Mouse (Mus musculus): Measurements from ENCODE around the gene Sh3bgr. TPM values are rescaled to one million over a fixed set of nuclear protein-coding genes. Genes with fewer than 3 reads are reported as not detected.

Gene Sh3bgr
- 8.2 TPM in 2 replicates for polyA plus RNA-seq (2015; fragmentation: Nextera tagmentation; extraction: Ambion mirVana)

DNA sequence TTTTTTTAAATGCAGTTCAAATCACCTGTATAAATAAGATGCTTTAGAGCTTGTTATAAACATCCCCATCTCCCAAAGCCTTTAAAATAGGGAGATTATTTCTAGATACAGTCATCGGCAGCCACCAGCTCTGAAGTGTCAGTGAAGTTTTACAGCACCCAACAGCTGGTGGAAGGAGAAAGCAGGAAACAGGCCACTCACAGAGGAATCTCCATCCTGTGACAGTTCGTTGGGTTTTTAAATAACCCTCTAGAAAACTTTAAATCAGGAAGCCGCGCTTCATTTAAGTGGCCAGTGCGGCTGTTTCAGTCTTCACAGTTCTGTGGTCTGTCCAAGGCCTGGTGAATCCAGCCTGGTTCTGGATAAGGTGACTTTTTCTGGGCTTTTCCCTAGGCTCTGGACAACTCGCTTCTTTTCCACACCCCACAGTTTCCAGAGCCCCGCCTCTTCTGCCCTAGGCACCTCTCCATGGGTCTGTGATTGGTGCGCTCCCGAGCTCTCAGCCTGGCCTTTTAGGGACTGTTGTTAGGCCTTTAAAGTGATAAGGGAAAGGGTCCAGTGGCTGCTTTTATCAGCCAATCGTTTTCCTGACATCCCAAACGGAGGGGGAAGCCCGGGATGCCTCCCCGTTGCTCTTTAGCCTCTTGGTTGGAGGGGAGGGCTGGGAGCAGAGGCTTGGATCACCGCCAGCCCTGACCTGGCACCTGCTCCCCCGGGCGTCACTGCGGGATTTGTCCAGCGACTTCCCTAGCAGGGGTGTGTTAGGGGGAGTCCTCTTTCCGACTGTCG, at the start of gene Sh3bgr:
Gene Sh3bgr (plus strand): TSS at position 538 of the 789 bp plus-strand sequence.
- Histone ChIP-seq H3K4me1 (ENCODE audit: insufficient read depth, low read depth, low read length) (peaks cover 10% of the 10 kb centered on the region; the same call in 1 of the 2 replicates), H3K9ac (replicated peaks; ENCODE audit: low read depth) (no peak within 1 kb of the TSS), H3K9me3 (ENCODE audit: low read length) (no peaks in the 10 kb centered on the region), H3K4me3 (ENCODE audit: low read depth, low read length) (peak within 1 kb of the TSS; percentile 30), H3K27me3 (replicated peaks; ENCODE audit: insufficient read depth, low read length) (no peaks in the 10 kb centered on the region), H3K36me3 (ENCODE audit: insufficient read depth, low read length) (no peaks in the 10 kb centered on the region), H3K4me2 (replicated peaks; ENCODE audit: low read depth, low read length) (peak within 1 kb of the TSS; percentile 66), H3K27ac (ENCODE audit: low read length) (peak within 1 kb of the TSS; percentile 60)
- 3% methylated on average over 20 of the region's 20 CpGs for WGBS
- DNase-seq (ENCODE audit: low spot score), result peak; percentile 78
- peak; percentile 96 for ATAC-seq
- no peak for TF ChIP-seq CTCF (IDR thresholded peaks at IDR 0.05)
- 0 out of 2 replicates have a peak, but pooled peaks have one; percentile 21 for TF ChIP-seq EP300 (IDR thresholded peaks at IDR 0.05)

DNA sequence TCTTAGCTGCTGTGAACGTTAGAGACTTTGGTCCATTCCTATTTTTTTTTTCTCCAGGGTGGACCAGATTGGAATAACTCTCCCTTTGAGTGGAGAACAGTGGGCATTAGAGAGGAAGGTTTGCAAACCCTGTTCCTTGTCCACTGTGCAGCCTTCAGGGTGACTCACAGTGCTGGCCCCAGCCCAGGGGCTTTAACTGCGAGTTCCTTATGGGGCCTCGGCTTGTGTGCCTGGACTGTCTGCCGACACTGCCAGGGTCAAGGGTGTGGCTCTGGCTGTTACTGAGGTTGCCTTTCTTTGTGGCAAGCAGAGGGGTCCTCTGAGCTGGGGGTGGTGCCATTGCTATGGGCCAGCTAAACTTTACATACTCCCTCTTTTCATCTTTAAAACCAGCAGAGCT, 49.3 kb upstream of the Sh3bgr start:
- TF ChIP-seq CTCF (IDR thresholded peaks at IDR 0.05), result no peak
- no peak for TF ChIP-seq EP300 (IDR thresholded peaks at IDR 0.05)
- H3K9me3 ChIP-seq (ENCODE audit: low read length), result no peaks in the 10 kb centered on the region
- 58% methylated on average over 4 of the region's 4 CpGs for WGBS
- H3K4me3 ChIP-seq (ENCODE audit: low read depth, low read length), result no peak overlapping the region
- ATAC-seq (peak; percentile 34), DNase-seq (ENCODE audit: low spot score) (no peak)
- H3K9ac ChIP-seq (replicated peaks; ENCODE audit: low read depth), result no peak overlapping the region
- H3K27ac ChIP-seq (ENCODE audit: low read length), result no peak overlapping the region
- H3K36me3 ChIP-seq (ENCODE audit: insufficient read depth, low read length), result no peaks in the 10 kb centered on the region
- H3K4me1 ChIP-seq (ENCODE audit: insufficient read depth, low read depth, low read length), result 0 out of 2 replicates have a peak, but pooled peaks cover under 1% of the 10 kb centered on the region
- no peaks in the 10 kb centered on the region for H3K27me3 ChIP-seq (replicated peaks; ENCODE audit: insufficient read depth, low read length)
- no peak overlapping the region for H3K4me2 ChIP-seq (replicated peaks; ENCODE audit: low read depth, low read length)

- no peaks in the 10 kb centered on the region for H3K27me3 ChIP-seq (replicated peaks; ENCODE audit: insufficient read depth, low read length)
- ATAC-seq, result peak; percentile 75
- no peak overlapping the region for H3K27ac ChIP-seq (ENCODE audit: low read length)
- DNase-seq (ENCODE audit: low spot score), result peak; percentile 80
- no peaks in the 10 kb centered on the region for H3K36me3 ChIP-seq (ENCODE audit: insufficient read depth, low read length)
- H3K9me3 ChIP-seq (ENCODE audit: low read length), result no peaks in the 10 kb centered on the region
- WGBS, result 17% methylated on average over 9 of the region's 9 CpGs
- H3K9ac ChIP-seq (replicated peaks; ENCODE audit: low read depth), result no peak overlapping the region
- H3K4me3 ChIP-seq (ENCODE audit: low read depth, low read length), result no peak overlapping the region
- H3K4me2 ChIP-seq (replicated peaks; ENCODE audit: low read depth, low read length), result no peak overlapping the region
- TF ChIP-seq EP300 (IDR thresholded peaks at IDR 0.05) (no peak), CTCF (IDR thresholded peaks at IDR 0.05) (peak; percentile 96)
- no peaks in the 10 kb centered on the region for H3K4me1 ChIP-seq (ENCODE audit: insufficient read depth, low read depth, low read length)
Measured at GRCm38 (mm10) chr16:96151551-96151950, 48.7 kb upstream of the Sh3bgr start.

- Histone ChIP-seq H3K4me1 (ENCODE audit: insufficient read depth, low read depth, low read length) (no peaks in the 10 kb centered on the region), H3K4me2 (replicated peaks; ENCODE audit: low read depth, low read length) (no peak overlapping the region), H3K27ac (ENCODE audit: low read length) (no peak overlapping the region), H3K27me3 (replicated peaks; ENCODE audit: insufficient read depth, low read length) (no peaks in the 10 kb centered on the region), H3K9ac (replicated peaks; ENCODE audit: low read depth) (no peak overlapping the region), H3K9me3 (ENCODE audit: low read length) (no peaks in the 10 kb centered on the region), H3K36me3 (ENCODE audit: insufficient read depth, low read length) (no peaks in the 10 kb centered on the region), H3K4me3 (ENCODE audit: low read depth, low read length) (no peak overlapping the region)
- WGBS, result 84% methylated on average over 2 of the region's 2 CpGs
- ATAC-seq, result no peak
- TF ChIP-seq CTCF (IDR thresholded peaks at IDR 0.05) (no peak), EP300 (IDR thresholded peaks at IDR 0.05) (no peak)
- DNase-seq (ENCODE audit: low spot score), result no peak
Measured at GRCm38 (mm10) chr16:96154476-96154875, 45.8 kb upstream of the Sh3bgr start.

DNA sequence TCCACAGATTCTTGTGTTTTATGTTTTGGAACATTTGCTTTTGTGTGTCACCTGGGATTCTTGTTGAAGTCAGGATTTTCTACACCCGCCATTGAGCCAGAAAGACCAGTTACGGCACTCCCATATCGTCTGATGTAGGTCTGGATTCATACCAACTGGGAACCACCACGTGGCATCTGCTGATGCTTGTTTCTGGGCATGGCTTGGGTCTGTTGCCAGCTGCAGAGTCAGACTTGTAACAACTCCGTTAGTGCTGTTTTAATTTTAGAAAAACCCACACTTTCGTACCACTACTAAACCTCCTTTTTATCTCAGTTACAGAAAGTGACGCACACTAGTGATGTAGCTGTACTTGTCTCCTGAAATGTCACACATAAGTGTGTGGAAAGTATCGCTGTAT, 44.2 kb upstream of the Sh3bgr start:
- TF ChIP-seq CTCF (IDR thresholded peaks at IDR 0.05) (no peak), EP300 (IDR thresholded peaks at IDR 0.05) (no peak)
- no peaks in the 10 kb centered on the region for H3K36me3 ChIP-seq (ENCODE audit: insufficient read depth, low read length)
- no peak overlapping the region for H3K9ac ChIP-seq (replicated peaks; ENCODE audit: low read depth)
- no peak for ATAC-seq
- H3K27ac ChIP-seq (ENCODE audit: low read length), result no peak overlapping the region
- no peak overlapping the region for H3K4me2 ChIP-seq (replicated peaks; ENCODE audit: low read depth, low read length)
- DNase-seq (ENCODE audit: low spot score), result no peak
- H3K4me1 ChIP-seq (ENCODE audit: insufficient read depth, low read depth, low read length), result no peaks in the 10 kb centered on the region
- no peak overlapping the region for H3K4me3 ChIP-seq (ENCODE audit: low read depth, low read length)
- 83% methylated on average over 8 of the region's 8 CpGs for WGBS
- no peaks in the 10 kb centered on the region for H3K9me3 ChIP-seq (ENCODE audit: low read length)
- H3K27me3 ChIP-seq (replicated peaks; ENCODE audit: insufficient read depth, low read length), result no peaks in the 10 kb centered on the region

DNA sequence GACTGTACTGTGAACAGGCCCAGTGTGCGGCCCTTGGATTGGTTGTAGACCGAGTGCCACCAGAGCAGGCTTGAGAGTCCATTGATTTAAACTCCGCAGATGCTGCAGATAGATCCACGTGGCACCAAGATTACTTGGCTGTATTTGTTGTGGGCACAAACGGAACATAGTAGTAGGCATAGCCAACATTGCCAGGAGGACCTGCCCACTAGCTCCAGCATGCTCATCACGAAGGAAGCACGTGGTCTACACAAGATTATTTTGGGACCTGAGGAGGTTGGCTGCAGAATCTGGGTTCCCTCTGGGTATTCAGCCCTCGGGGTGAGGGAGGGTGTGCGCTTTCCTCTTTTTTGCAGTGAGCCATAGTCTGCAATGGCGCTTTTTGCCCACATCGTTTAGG, 43.1 kb upstream of the Sh3bgr start:
- Histone ChIP-seq H3K36me3 (ENCODE audit: insufficient read depth, low read length) (no peaks in the 10 kb centered on the region), H3K4me1 (ENCODE audit: insufficient read depth, low read depth, low read length) (no peaks in the 10 kb centered on the region)

More for the DNA sequence above, 43.1 kb upstream of the Sh3bgr start:
- ATAC-seq (no peak), DNase-seq (ENCODE audit: low spot score) (no peak)
- Histone ChIP-seq H3K4me2 (replicated peaks; ENCODE audit: low read depth, low read length) (no peak overlapping the region), H3K27me3 (replicated peaks; ENCODE audit: insufficient read depth, low read length) (no peaks in the 10 kb centered on the region), H3K4me3 (ENCODE audit: low read depth, low read length) (no peak overlapping the region), H3K27ac (ENCODE audit: low read length) (no peak overlapping the region), H3K9me3 (ENCODE audit: low read length) (no peaks in the 10 kb centered on the region), H3K9ac (replicated peaks; ENCODE audit: low read depth) (no peak overlapping the region)
- TF ChIP-seq CTCF (IDR thresholded peaks at IDR 0.05) (no peak), EP300 (IDR thresholded peaks at IDR 0.05) (no peak)
- WGBS, result 93% methylated on average over 11 of the region's 11 CpGs

All from lung, postnatal 0 days (tissue).